Mouse (Mus musculus) kidney, adult 2 months (tissue): ENCODE data around the gene Mark4.

ENCODE experiments used
- CTCF ChIP-seq: fragments of 200-500 bp; conservative IDR thresholded peaks from 2 replicates; pipeline ENCODE4 v1.5.1; 2011; ENCODE audit warnings: low read depth, mild to moderate bottlenecking, control low read depth, low read length, moderate library complexity, mixed read lengths; ENCODE audit not compliant: insufficient read depth, insufficient read length
- POLR2A ChIP-seq: fragments of 200-500 bp; IDR thresholded peaks from one replicate; pipeline ENCODE4 v1.6.1; 2011; ENCODE audit warnings: low read depth, low read length, control low read depth

DNA sequence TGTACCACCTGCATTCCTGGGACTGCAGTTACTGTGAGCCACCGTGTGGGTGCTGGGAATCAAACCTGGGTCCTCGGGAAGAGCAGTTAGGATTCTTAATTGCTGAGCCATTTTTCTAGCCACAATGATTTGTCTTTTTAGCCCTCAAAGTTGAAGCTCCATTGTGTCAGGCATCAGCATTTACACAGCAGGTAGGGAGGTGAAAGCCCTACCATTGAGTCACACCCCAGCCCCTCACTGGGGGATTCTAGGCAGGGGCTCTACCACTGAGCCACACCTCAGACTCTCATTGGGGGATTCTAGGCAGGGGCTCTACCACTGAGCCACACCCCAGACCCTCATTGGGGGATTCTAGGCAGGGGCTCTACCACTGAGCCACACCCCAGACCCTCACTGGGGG, 22.3 kb downstream of the Mark4 start:
- TF ChIP-seq CTCF (no peak), POLR2A (no peak)
